Mouse (Mus musculus): ENCODE data around the gene Ucp2. TPM values are rescaled to one million over a fixed set of nuclear protein-coding genes. Genes with fewer than 3 reads are reported as not detected.

Ucp2 gene
- polyA plus RNA-seq (2012; rRNA removed; ENCODE audit: low replicate concordance), result 381 and 533 TPM in 2 replicates

DNA sequence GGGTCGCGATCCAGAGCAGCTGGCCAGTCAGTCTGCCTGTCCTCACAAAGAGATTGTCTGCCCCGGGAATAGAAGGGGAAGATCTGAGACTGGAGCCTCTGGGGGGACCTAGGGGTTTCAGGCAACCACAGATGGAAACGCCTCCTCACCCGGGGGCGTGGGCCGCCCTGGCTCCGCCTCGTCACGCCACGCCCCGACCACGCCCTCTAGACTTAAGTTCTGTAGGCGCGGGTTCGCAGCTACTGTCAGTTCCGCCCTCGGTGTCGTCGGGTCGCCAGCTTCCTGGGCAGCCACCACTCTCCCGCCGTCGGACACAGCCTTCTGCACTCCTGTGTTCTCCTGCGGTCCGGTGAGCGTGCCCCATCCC is at the start of gene Ucp2:
Gene Ucp2, plus strand, starts transcription at position 221 of the 367 bp plus-strand sequence.

DNA sequence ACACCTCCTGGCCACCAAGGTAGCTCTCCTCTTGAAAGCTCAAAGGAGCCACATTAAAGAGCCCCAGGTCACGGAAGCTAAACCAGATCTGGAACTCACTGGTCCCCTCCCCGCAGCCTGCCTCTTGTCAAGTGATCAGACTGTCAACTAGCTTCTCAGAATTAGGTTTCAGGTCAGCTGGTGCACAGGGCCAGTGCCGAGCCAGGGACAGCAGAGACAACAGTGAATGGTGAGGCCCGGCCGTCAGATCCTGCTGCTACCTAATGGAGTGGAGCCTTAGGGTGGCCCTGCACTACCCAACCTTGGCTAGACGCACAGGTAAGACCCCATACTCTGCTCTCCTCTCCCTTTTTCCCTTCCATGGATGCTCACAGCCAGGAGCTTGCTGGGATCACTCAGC is 20.4 kb upstream of the Ucp2 start, which contains the start of gene Ucp3:
Gene Ucp3, plus strand, starts transcription at position 214 of the 400 bp plus-strand sequence.

DNA sequence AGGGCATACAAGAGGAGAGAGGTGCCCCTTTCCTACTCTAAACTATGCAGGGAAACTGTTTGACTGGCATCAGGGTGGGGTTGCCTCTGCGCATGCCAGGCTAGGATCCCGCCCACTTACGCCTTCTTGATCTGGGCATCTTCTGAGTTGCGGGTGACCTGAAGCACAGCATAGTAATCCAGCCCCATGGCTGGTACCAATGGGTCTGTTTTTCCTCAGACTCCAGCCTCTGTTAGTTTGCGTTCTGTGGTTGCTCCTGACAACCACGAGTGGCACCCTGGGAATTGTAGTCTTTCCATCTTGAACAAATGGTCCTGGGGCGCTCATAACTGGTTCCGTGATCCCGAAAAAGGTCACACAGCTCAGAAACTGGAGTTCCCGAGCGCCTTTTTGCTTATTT is 21.4 kb downstream of the Ucp2 start, which contains the start of gene Dnajb13:
Gene Dnajb13, minus strand, starts transcription at position 388 of the 400 bp plus-strand sequence.

DNA sequence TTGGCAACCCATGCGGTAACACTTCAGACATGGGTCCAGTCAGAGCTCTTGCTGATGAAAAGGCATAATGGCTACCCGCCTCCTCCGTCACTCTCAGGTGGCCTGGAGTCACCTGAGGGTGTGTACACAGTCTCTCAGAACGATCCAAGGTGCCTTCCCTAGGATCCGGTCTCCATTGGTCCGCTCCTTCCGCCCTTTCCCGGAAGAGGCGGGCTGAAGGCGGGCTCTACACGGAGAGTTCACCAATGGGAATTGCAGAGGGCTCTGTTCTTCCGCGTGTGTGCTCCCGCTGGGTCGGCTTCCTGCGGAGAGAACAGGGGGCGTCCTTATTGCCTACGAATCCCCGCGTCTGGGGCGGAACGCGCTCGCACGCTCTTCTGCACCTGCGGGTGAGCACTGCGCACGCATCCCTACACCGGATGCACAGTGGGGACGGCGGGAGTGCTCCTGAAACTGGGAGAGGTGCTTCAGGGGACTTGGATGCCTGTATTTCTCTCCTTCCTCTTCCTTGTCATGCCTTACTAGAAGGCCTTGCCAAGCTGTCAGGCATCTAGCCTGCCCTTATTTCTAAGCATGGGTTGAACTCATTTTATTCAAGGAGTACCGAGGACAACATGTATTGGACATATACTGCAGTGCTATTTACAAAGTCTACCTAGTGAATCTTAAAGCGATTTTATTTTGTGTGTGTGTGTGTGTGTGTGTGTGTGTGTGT is 43.8 kb downstream of the Ucp2 start, which contains the start of gene Coa4:
Gene Coa4, plus strand, starts transcription at position 268 of the 715 bp plus-strand sequence.

Other genes with a start within 250 kb of the Ucp2 start
- gene P4ha3, start 207.8 kb upstream of the Ucp2 start, polyA plus RNA-seq (2012; rRNA removed; ENCODE audit: low replicate concordance), result 0.85 and 5.2 TPM in 2 replicates
- gene C2cd3, start 121.1 kb upstream of the Ucp2 start, polyA plus RNA-seq (2012; rRNA removed; ENCODE audit: low replicate concordance), result 14.4 and 26.3 TPM in 2 replicates
- 67.9 and 96.9 TPM in 2 replicates for gene Ppme1, start 121.0 kb upstream of the Ucp2 start, polyA plus RNA-seq (2012; rRNA removed; ENCODE audit: low replicate concordance)
- 23.2 and 53.9 TPM in 2 replicates for gene Ucp3, start 20.3 kb upstream of the Ucp2 start, polyA plus RNA-seq (2012; rRNA removed; ENCODE audit: low replicate concordance)
- 1.5 and 8.5 TPM in 2 replicates for gene Dnajb13, start 21.6 kb downstream of the Ucp2 start, polyA plus RNA-seq (2012; rRNA removed; ENCODE audit: low replicate concordance)
- 12.3 and 13.0 TPM in 2 replicates for gene Coa4, start 43.7 kb downstream of the Ucp2 start, polyA plus RNA-seq (2012; rRNA removed; ENCODE audit: low replicate concordance)
- 22.1 and 30.5 TPM in 2 replicates for gene Rab6a, start 114.1 kb downstream of the Ucp2 start, polyA plus RNA-seq (2012; rRNA removed; ENCODE audit: low replicate concordance)
- gene Mrpl48, start 115.0 kb downstream of the Ucp2 start, polyA plus RNA-seq (2012; rRNA removed; ENCODE audit: low replicate concordance), result 16.5 and 26.0 TPM in 2 replicates
- 12.7 and 13.9 TPM in 2 replicates for gene Plekhb1, start 169.1 kb downstream of the Ucp2 start, polyA plus RNA-seq (2012; rRNA removed; ENCODE audit: low replicate concordance)
- gene Fam168a, start 213.3 kb downstream of the Ucp2 start, polyA plus RNA-seq (2012; rRNA removed; ENCODE audit: low replicate concordance), result 64.9 and 95.1 TPM in 2 replicates